Mouse (Mus musculus): ENCODE results near the gene Thsd7b. TPM values are rescaled to one million over a fixed set of nuclear protein-coding genes. Genes with fewer than 3 reads are reported as not detected.

Thsd7b gene
- 0.20 and 0.32 TPM in 2 replicates for polyA plus RNA-seq (2015; fragmentation: Nextera tagmentation; extraction: Ambion mirVana)

- H3K9ac ChIP-seq (ENCODE audit: low read depth, low read length), result no peak within 1 kb of the TSS
- H3K4me1 ChIP-seq (ENCODE audit: control insufficient read depth, low read depth, low read length), result no peaks in the 10 kb centered on the region
- H3K36me3 ChIP-seq (ENCODE audit: control insufficient read depth, insufficient read depth), result no peaks in the 10 kb centered on the region
- H3K27ac ChIP-seq (ENCODE audit: low read length), result no peak within 1 kb of the TSS
- no peak within 1 kb of the TSS for H3K4me3 ChIP-seq (ENCODE audit: low read depth, low read length)
- H3K9me3 ChIP-seq (replicated peaks; ENCODE audit: control insufficient read depth, low read length), result no peaks in the 10 kb centered on the region
- WGBS (ENCODE audit: insufficient replicate concordance), result 1% methylated on average over 43 of the region's 45 CpGs
- H3K27me3 ChIP-seq (ENCODE audit: control insufficient read depth, insufficient read depth, low read depth, low read length), result peaks cover 11% of the 10 kb centered on the region
- no peak within 1 kb of the TSS for H3K4me2 ChIP-seq (ENCODE audit: low read depth, low read length)
- no peak for ATAC-seq (ENCODE audit: low read depth)
Observed at GRCm38 (mm10) chr1:129272982-129273937, at the start of gene Thsd7b. Thsd7b (plus strand) TSS chr1:129273302.

GRCm38 (mm10) chr1:129244292-129244691 lies 28.8 kb upstream of the Thsd7b start:
- Histone ChIP-seq H3K4me1 (ENCODE audit: control insufficient read depth, low read depth, low read length) (no peaks in the 10 kb centered on the region), H3K4me2 (ENCODE audit: low read depth, low read length) (no peak overlapping the region), H3K9ac (ENCODE audit: low read depth, low read length) (no peak overlapping the region), H3K27me3 (ENCODE audit: control insufficient read depth, insufficient read depth, low read depth, low read length) (no peaks in the 10 kb centered on the region), H3K27ac (ENCODE audit: low read length) (no peak overlapping the region), H3K4me3 (ENCODE audit: low read depth, low read length) (no peak overlapping the region), H3K36me3 (ENCODE audit: control insufficient read depth, insufficient read depth) (no peaks in the 10 kb centered on the region), H3K9me3 (replicated peaks; ENCODE audit: control insufficient read depth, low read length) (no peaks in the 10 kb centered on the region)
- WGBS (ENCODE audit: insufficient replicate concordance), result 34% methylated on average over 3 of the region's 3 CpGs
- ATAC-seq (ENCODE audit: low read depth), result no peak

- no peak for ATAC-seq (ENCODE audit: low read depth)
Observed at GRCm38 (mm10) chr1:129250704-129251443, 22.2 kb upstream of the Thsd7b start.

DNA sequence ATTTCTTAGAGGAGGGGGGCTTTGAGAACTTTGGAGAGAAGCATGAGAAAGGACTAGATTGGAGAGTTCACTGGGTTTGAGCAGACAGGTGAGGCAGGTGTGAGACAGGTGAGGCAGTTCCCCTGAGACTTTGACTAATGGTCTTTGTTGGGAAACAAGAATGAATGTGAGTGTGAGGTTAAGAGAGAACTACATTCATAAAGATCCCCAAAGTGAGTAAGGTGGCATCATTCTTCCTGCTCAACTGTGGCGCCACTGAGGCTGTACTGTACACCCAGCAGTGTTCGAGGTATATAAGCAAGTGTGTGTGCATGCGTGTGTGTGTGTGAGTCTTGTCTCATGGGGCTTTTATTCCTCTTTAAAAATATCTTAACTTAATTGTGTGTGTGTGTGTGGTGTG lies 6.4 kb upstream of the Thsd7b start:
- Histone ChIP-seq H3K4me2 (ENCODE audit: low read depth, low read length) (no peak overlapping the region), H3K4me1 (ENCODE audit: control insufficient read depth, low read depth, low read length) (no peaks in the 10 kb centered on the region), H3K27ac (ENCODE audit: low read length) (no peak overlapping the region), H3K9me3 (replicated peaks; ENCODE audit: control insufficient read depth, low read length) (no peaks in the 10 kb centered on the region), H3K4me3 (ENCODE audit: low read depth, low read length) (no peak overlapping the region), H3K27me3 (ENCODE audit: control insufficient read depth, insufficient read depth, low read depth, low read length) (no peaks in the 10 kb centered on the region), H3K9ac (ENCODE audit: low read depth, low read length) (no peak overlapping the region), H3K36me3 (ENCODE audit: control insufficient read depth, insufficient read depth) (no peaks in the 10 kb centered on the region)
- no peak for ATAC-seq (ENCODE audit: low read depth)
- WGBS (ENCODE audit: insufficient replicate concordance), result 63% methylated on average over 3 of the region's 3 CpGs

More at GRCm38 (mm10) chr1:129250704-129251443, 22.2 kb upstream of the Thsd7b start:
- Histone ChIP-seq H3K27me3 (ENCODE audit: control insufficient read depth, insufficient read depth, low read depth, low read length) (no peaks in the 10 kb centered on the region), H3K36me3 (ENCODE audit: control insufficient read depth, insufficient read depth) (no peaks in the 10 kb centered on the region), H3K4me2 (ENCODE audit: low read depth, low read length) (no peak overlapping the region), H3K27ac (ENCODE audit: low read length) (no peak overlapping the region), H3K4me1 (ENCODE audit: control insufficient read depth, low read depth, low read length) (no peaks in the 10 kb centered on the region), H3K4me3 (ENCODE audit: low read depth, low read length) (no peak overlapping the region), H3K9me3 (replicated peaks; ENCODE audit: control insufficient read depth, low read length) (no peaks in the 10 kb centered on the region; the same call in 1 of the 2 replicates), H3K9ac (ENCODE audit: low read depth, low read length) (no peak overlapping the region)
- WGBS (ENCODE audit: insufficient replicate concordance), result 57% methylated on average over 6 of the region's 6 CpGs

DNA sequence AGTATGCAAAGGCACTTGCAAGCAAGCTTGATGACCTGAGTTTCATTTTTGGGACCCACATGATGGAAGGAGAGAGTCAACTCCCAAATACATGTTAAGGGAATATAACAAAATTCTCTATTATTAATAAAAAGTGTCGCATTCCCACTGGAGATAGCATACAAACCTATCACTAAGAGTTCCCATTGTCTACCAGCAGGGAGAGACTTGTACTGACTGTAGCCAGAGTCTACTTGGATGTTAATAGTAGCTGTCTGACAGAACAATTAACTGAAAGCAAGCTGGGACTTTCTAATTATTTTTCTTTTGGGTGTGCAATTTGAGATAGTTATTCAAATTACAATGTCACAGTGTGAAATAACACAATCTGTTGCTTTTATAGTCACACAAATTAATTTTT lies 31.1 kb downstream of the Thsd7b start:
- Histone ChIP-seq H3K4me3 (ENCODE audit: low read depth, low read length) (no peak overlapping the region), H3K27me3 (ENCODE audit: control insufficient read depth, insufficient read depth, low read depth, low read length) (no peaks in the 10 kb centered on the region), H3K4me1 (ENCODE audit: control insufficient read depth, low read depth, low read length) (no peaks in the 10 kb centered on the region), H3K9ac (ENCODE audit: low read depth, low read length) (no peak overlapping the region), H3K9me3 (replicated peaks; ENCODE audit: control insufficient read depth, low read length) (no peaks in the 10 kb centered on the region), H3K4me2 (ENCODE audit: low read depth, low read length) (no peak overlapping the region), H3K36me3 (ENCODE audit: control insufficient read depth, insufficient read depth) (no peaks in the 10 kb centered on the region), H3K27ac (ENCODE audit: low read length) (no peak overlapping the region)
- no peak for ATAC-seq (ENCODE audit: low read depth)
- WGBS (ENCODE audit: insufficient replicate concordance), result 63% methylated on average over 1 of the region's 1 CpGs

DNA sequence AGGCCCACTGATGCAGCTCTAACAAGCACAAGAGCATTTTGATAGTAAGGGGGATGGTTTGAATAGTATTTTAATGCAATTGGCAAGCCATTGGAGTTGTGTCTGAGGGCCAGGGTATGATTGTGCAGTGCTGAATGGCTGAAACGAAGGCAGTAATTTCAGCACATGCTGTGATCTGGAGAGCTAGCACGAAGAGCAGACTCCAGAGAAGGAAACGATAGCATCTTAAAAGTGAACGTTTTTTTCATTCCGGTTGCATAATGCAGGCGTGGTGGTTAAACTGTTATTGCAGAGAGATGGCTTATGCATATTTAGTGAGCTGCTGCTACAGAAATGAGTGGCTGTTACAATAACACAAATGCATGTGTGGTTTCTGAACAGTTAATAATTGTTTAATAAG lies 51.3 kb downstream of the Thsd7b start:
- no peak overlapping the region for H3K27ac ChIP-seq (ENCODE audit: low read length)
- ATAC-seq (ENCODE audit: low read depth), result no peak

DNA sequence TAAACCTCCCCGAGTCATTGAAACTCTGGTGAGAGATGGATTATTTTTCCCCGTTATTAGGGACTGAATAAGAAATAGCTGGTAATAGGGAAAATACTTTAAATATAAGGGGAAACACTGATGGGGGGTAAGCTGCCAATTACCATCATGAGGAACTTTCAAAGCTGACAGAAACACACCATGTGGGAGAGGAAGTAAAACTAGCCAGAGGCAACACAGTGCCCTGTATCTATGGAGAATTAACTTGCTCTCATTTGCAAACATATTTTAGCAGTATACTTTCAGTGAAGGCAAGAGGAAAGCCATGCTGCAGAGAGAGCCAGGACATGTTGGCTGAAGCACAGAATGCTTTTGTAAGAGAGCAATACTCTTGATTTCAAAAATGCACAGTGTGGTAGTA lies 51.7 kb downstream of the Thsd7b start:
- no peak overlapping the region for H3K4me2 ChIP-seq (ENCODE audit: low read depth, low read length)
- no peaks in the 10 kb centered on the region for H3K9me3 ChIP-seq (replicated peaks; ENCODE audit: control insufficient read depth, low read length)
- 63% methylated on average over 2 of the region's 2 CpGs for WGBS (ENCODE audit: insufficient replicate concordance)
- no peak overlapping the region for H3K27ac ChIP-seq (ENCODE audit: low read length)
- no peaks in the 10 kb centered on the region for H3K27me3 ChIP-seq (ENCODE audit: control insufficient read depth, insufficient read depth, low read depth, low read length)
- no peaks in the 10 kb centered on the region for H3K36me3 ChIP-seq (ENCODE audit: control insufficient read depth, insufficient read depth)
- no peak for ATAC-seq (ENCODE audit: low read depth)
- no peak overlapping the region for H3K4me3 ChIP-seq (ENCODE audit: low read depth, low read length)
- H3K9ac ChIP-seq (ENCODE audit: low read depth, low read length), result no peak overlapping the region
- no peaks in the 10 kb centered on the region for H3K4me1 ChIP-seq (ENCODE audit: control insufficient read depth, low read depth, low read length)

More for the DNA sequence above, 51.3 kb downstream of the Thsd7b start:
- Histone ChIP-seq H3K4me1 (ENCODE audit: control insufficient read depth, low read depth, low read length) (no peaks in the 10 kb centered on the region), H3K9ac (ENCODE audit: low read depth, low read length) (no peak overlapping the region), H3K36me3 (ENCODE audit: control insufficient read depth, insufficient read depth) (no peaks in the 10 kb centered on the region), H3K4me3 (ENCODE audit: low read depth, low read length) (no peak overlapping the region), H3K27me3 (ENCODE audit: control insufficient read depth, insufficient read depth, low read depth, low read length) (no peaks in the 10 kb centered on the region), H3K9me3 (replicated peaks; ENCODE audit: control insufficient read depth, low read length) (no peaks in the 10 kb centered on the region), H3K4me2 (ENCODE audit: low read depth, low read length) (no peak overlapping the region)
- 59% methylated on average over 6 of the region's 6 CpGs for WGBS (ENCODE audit: insufficient replicate concordance)

DNA sequence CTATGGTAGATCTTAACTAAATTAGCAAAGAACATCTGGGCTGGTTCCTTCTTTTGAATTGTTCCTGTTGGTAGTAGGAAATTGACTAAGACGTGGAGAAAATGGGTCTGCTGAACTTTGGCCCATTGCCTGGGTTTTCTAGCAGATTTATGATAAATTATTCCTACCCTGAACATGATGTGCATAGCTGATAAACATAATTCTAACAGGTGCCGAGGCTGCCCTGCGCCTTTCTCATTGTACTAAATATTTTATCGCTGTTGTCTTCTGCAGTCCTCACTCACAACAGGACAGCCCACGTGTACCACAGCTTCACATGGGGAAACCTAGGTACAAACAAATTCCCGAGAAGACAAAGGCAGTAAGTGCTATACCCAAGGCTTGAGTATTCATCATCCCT lies 83.5 kb downstream of the Thsd7b start:
- Histone ChIP-seq H3K4me1 (ENCODE audit: control insufficient read depth, low read depth, low read length) (no peaks in the 10 kb centered on the region), H3K9ac (ENCODE audit: low read depth, low read length) (no peak overlapping the region), H3K9me3 (replicated peaks; ENCODE audit: control insufficient read depth, low read length) (no peaks in the 10 kb centered on the region; the same call in 1 of the 2 replicates), H3K4me3 (ENCODE audit: low read depth, low read length) (no peak overlapping the region), H3K36me3 (ENCODE audit: control insufficient read depth, insufficient read depth) (no peaks in the 10 kb centered on the region), H3K27me3 (ENCODE audit: control insufficient read depth, insufficient read depth, low read depth, low read length) (no peaks in the 10 kb centered on the region), H3K4me2 (ENCODE audit: low read depth, low read length) (no peak overlapping the region), H3K27ac (ENCODE audit: low read length) (no peak overlapping the region)
- ATAC-seq (ENCODE audit: low read depth), result no peak
- WGBS (ENCODE audit: insufficient replicate concordance), result 57% methylated on average over 6 of the region's 6 CpGs

DNA sequence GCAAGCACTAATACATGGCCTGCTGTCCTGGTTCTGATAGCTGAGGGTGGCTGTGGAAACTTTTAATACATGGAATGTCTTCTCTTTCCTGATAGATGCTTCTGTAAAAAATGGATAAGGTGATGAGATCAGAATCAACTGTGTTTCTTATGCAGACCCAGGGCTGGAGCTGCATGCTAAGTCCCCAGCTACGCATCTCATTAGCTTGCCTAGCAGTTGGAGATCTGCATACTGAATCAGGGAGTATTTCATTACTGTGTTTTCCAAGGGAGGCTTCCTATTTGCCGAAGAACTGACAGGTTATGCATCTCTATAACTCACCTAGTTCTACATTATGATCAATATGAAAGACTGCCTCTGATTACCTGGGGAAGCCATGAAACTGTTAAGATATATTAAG lies 84.3 kb downstream of the Thsd7b start:
- whole genome bisulfite sequencing (ENCODE audit: insufficient replicate concordance), result 53% methylated on average over 2 of the region's 2 CpGs
- no peaks in the 10 kb centered on the region for H3K27me3 ChIP-seq (ENCODE audit: control insufficient read depth, insufficient read depth, low read depth, low read length)
- no peak for ATAC-seq (ENCODE audit: low read depth)

More for the DNA sequence above, 84.3 kb downstream of the Thsd7b start:
- H3K4me1 ChIP-seq (ENCODE audit: control insufficient read depth, low read depth, low read length), result no peaks in the 10 kb centered on the region
- H3K4me2 ChIP-seq (ENCODE audit: low read depth, low read length), result no peak overlapping the region
- H3K36me3 ChIP-seq (ENCODE audit: control insufficient read depth, insufficient read depth), result no peaks in the 10 kb centered on the region
- no peak overlapping the region for H3K27ac ChIP-seq (ENCODE audit: low read length)
- H3K9me3 ChIP-seq (replicated peaks; ENCODE audit: control insufficient read depth, low read length), result no peaks in the 10 kb centered on the region; the same call in 1 of the 2 replicates
- H3K9ac ChIP-seq (ENCODE audit: low read depth, low read length), result no peak overlapping the region
- no peak overlapping the region for H3K4me3 ChIP-seq (ENCODE audit: low read depth, low read length)

Data from liver, embryonic 16.5 days (tissue).